Mouse (Mus musculus): ENCODE data around the gene Pram1.

Gene Pram1

GRCm38 (mm10) chr17:33673837-33674236, 36.0 kb downstream of the Pram1 start:
- no peak for DNase-seq

- DNase-seq: peak; percentile 11
These were observed 37.6 kb downstream of the Pram1 start for GRCm38 (mm10) chr17:33675452-33675851.

- no peak for DNase-seq
These were observed 38.2 kb downstream of the Pram1 start for GRCm38 (mm10) chr17:33676086-33676485.

GRCm38 (mm10) chr17:33678771-33679170, 40.9 kb downstream of the Pram1 start:
- DNase-seq: no peak

GRCm38 (mm10) chr17:33681767-33682166, 43.9 kb downstream of the Pram1 start:
- no peak for DNase-seq

- DNase-seq: peak; percentile 78
These were observed 46.9 kb downstream of the Pram1 start for GRCm38 (mm10) chr17:33684671-33685231.

- peak; percentile 98 for DNase-seq
These were observed 47.4 kb downstream of the Pram1 start for GRCm38 (mm10) chr17:33685249-33685653.

GRCm38 (mm10) chr17:33686760-33687159, 48.9 kb downstream of the Pram1 start, which contains the start of gene Hnrnpm:
Gene Hnrnpm, minus strand, starts transcription at chr17:33686860.
- DNase-seq: no peak
